Mouse (Mus musculus): ENCODE measurements around the gene Cldn3. TPM values are rescaled to one million over a fixed set of nuclear protein-coding genes. Genes with fewer than 3 reads are reported as not detected.
A peak's percentile ranks its signal among the peaks of the same experiment; 100 is the strongest.
"Not testable (repeated sequence)": the region's sequence is repeated elsewhere in the genome, so short reads cannot be mapped to it uniquely, and the experiment has no call there.

Cldn3 gene
- polyA plus RNA-seq (2014; fragmentation: Nextera tagmentation; extraction: Ambion mirVana), result 1.2 and 1.5 TPM in 2 replicates

DNA sequence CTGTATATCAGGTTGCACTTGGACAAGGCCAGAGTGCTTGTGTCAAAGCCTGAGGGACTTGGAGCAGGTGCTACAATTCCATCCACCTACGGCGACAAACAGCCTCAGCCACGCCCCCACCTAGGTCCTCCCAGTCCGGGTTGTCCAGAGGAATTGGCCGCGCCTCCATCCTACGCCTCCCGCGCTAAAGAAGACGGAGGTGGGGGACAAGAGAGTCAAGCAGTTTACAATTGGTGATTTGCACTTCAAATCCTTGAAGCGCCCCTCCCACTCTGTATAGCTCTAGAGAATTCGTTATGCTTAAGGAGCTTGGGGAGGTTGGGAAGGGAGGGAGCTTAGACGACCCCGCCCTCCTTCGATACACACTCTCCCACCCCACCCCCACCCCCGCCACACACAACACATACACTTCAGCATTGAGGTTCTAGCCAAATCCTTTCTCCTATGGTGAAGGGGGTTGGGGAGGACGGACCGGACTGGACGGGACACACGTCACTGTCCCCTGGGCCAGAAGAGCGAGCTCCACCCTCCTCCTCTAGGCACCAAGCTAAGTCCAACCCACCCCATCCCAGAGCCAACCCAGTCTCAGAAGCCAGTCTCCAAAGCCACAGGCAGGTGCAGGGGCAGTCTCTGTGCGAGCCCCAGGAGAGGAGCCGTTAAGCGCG, at the start of gene Cldn3:
Cldn3 (plus strand) TSS at position 582 of the 665 bp plus-strand sequence.
- Histone ChIP-seq H3K9ac (ENCODE audit: low read depth, low read length) (0 out of 2 replicates have a peak within 1 kb of the TSS, but pooled peaks have one; percentile 34), H3K36me3 (ENCODE audit: control insufficient read depth, insufficient read depth, low read length) (no peaks in the 10 kb centered on the region), H3K9me3 (replicated peaks; ENCODE audit: control insufficient read depth, low read length) (no peaks in the 10 kb centered on the region), H3K4me1 (ENCODE audit: control insufficient read depth, insufficient read depth, low read length) (peaks cover 7% of the 10 kb centered on the region), H3K4me3 (ENCODE audit: low read depth, low read length) (peak within 1 kb of the TSS; percentile 25), H3K27ac (ENCODE audit: low read depth, low read length) (no peak within 1 kb of the TSS), H3K4me2 (peak within 1 kb of the TSS; percentile 59), H3K27me3 (ENCODE audit: control insufficient read depth, insufficient read depth, low read length) (peaks cover 43% of the 10 kb centered on the region)
- ATAC-seq (replicated peaks; ENCODE audit: insufficient number of reproducible peaks, low FRiP score, low TSS enrichment), result peak; percentile 34
- WGBS (ENCODE audit: insufficient replicate concordance), result under 1% methylated on average over 25 of the region's 25 CpGs

DNA sequence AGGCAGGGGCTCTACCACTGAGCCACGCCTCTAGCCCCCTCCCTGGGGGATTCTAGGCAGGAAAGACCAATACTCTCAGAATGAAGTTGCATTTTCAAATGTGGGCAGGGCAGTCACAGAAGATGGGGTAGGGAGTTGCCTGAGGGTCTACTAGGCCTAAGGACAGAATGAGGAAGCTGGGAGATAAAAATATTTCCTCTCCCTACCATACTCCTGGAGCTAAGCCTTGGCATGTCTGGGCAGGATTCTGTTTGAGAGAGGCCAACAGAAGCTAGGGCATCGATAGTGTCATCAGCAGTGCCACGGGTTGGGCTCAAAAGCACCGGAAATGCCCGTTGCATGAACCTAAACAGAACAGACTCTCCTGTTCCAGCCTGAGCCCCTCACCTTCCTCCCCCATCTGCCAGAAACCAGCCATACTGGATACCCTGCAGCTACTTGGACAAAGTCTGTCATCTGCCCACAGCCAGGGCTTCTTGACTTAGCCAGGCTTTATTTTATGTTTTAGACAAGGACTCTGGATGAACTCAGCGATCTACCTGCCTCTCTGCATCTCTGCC, 49.3 kb upstream of the Cldn3 start:
- H3K4me2 ChIP-seq, result no peak overlapping the region
- 80% methylated on average over 6 of the region's 6 CpGs for WGBS (ENCODE audit: insufficient replicate concordance)
- ATAC-seq (replicated peaks; ENCODE audit: insufficient number of reproducible peaks, low FRiP score, low TSS enrichment), result no peak

DNA sequence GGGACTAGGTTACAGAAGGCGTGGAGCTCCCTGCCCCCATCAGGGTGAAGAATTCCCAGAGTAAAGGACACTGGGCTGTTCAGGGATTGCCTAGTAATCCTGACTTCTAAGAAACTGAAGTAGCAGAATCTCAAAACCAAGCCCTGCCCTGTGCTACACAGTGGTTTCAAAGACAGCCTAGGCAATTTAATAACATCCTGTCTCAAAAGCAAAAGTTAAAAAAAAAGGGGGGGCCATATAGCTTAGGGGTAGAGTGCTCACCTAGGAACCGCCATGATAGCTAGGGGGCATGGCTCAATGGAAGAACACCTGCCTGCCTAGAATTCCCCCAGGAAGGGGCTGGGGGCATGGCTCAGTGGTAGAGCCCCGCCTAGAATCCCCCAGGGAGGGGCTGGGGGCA, 46.9 kb upstream of the Cldn3 start:
- no peak overlapping the region for H3K27ac ChIP-seq (ENCODE audit: low read depth, low read length)
- 83% methylated on average over 3 of the region's 3 CpGs for WGBS (ENCODE audit: insufficient replicate concordance)
- H3K36me3 ChIP-seq (ENCODE audit: control insufficient read depth, insufficient read depth, low read length), result no peaks in the 10 kb centered on the region; the same call in 1 of the 2 replicates
- no peak overlapping the region for H3K9ac ChIP-seq (ENCODE audit: low read depth, low read length)
- H3K4me2 ChIP-seq, result no peak overlapping the region
- no peak for ATAC-seq (replicated peaks; ENCODE audit: insufficient number of reproducible peaks, low FRiP score, low TSS enrichment)
- H3K27me3 ChIP-seq (ENCODE audit: control insufficient read depth, insufficient read depth, low read length), result 0 out of 2 replicates have a peak, but pooled peaks cover 1% of the 10 kb centered on the region
- H3K4me3 ChIP-seq (ENCODE audit: low read depth, low read length), result no peak overlapping the region
- no peaks in the 10 kb centered on the region for H3K4me1 ChIP-seq (ENCODE audit: control insufficient read depth, insufficient read depth, low read length)
- no peaks in the 10 kb centered on the region for H3K9me3 ChIP-seq (replicated peaks; ENCODE audit: control insufficient read depth, low read length)

More for the DNA sequence above, 49.3 kb upstream of the Cldn3 start:
- Histone ChIP-seq H3K4me1 (ENCODE audit: control insufficient read depth, insufficient read depth, low read length) (no peaks in the 10 kb centered on the region; the same call in 1 of the 2 replicates), H3K4me3 (ENCODE audit: low read depth, low read length) (no peak overlapping the region), H3K9ac (ENCODE audit: low read depth, low read length) (no peak overlapping the region), H3K27ac (ENCODE audit: low read depth, low read length) (no peak overlapping the region), H3K9me3 (replicated peaks; ENCODE audit: control insufficient read depth, low read length) (no peaks in the 10 kb centered on the region), H3K27me3 (ENCODE audit: control insufficient read depth, insufficient read depth, low read length) (no peaks in the 10 kb centered on the region), H3K36me3 (ENCODE audit: control insufficient read depth, insufficient read depth, low read length) (no peaks in the 10 kb centered on the region; the same call in 1 of the 2 replicates)

DNA sequence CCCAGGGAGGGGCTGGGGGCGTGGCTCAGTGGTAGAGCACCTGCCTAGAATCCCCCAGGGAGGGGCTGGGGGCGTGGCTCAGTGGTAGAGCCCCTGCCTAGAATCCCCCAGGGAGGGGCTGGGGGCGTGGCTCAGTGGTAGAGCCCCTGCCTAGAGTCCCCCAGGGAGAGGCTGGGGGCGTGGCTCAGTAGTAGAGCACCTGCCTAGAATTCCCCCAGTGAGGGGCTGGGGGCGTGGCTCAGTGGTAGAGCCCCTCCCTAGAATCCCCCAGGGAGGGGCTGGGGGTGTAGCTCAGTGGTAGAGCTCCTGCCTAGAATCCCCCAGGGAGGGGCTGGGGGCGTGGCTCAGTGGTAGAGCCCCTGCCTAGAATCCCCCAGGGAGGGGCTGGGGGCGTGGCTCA, 46.5 kb upstream of the Cldn3 start:
- H3K4me2 ChIP-seq; H3K4me3 ChIP-seq (ENCODE audit: low read depth, low read length); ATAC-seq (replicated peaks; ENCODE audit: insufficient number of reproducible peaks, low FRiP score, low TSS enrichment); H3K36me3 ChIP-seq (ENCODE audit: control insufficient read depth, insufficient read depth, low read length); H3K9ac ChIP-seq (ENCODE audit: low read depth, low read length); H3K4me1 ChIP-seq (ENCODE audit: control insufficient read depth, insufficient read depth, low read length); H3K27ac ChIP-seq (ENCODE audit: low read depth, low read length); H3K9me3 ChIP-seq (replicated peaks; ENCODE audit: control insufficient read depth, low read length); H3K27me3 ChIP-seq (ENCODE audit: control insufficient read depth, insufficient read depth, low read length): not testable (repeated sequence)
- 85% methylated on average over 4 of the region's 7 CpGs for WGBS (ENCODE audit: insufficient replicate concordance)

DNA sequence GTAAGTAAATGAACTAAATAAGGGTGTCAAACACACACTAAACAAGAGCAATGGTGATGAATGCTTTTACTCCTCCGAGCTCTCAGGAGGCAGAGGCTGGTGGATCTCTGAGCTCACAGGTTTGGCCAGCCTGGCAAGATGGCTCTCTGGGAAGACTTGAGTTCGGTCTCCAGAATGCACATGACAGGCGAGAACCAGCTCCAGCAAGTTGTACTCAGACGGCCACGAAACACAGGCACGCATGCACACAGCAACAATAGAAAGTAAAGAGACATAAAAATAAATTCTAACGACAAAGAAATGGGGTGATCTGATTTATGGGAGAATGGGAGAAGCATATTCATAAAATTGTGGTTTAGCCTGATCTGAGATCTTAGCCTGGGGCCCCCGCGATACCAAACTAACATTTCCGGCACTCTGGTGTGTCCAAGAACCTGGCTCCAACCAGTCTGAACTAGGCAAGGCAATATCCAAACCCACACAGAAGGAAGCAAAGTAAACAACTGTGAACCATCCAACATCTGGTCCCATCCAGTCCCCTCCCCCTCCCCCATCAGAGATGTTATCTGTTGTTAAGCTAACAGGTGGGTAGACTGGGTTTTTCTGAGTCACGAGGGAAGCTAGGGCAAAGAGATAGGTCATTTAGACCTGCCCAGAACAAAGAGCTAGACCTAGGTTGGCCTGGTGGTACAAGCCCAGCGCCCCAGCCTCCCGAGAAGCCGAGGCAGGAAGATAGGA, 44.4 kb upstream of the Cldn3 start:
- no peaks in the 10 kb centered on the region for H3K9me3 ChIP-seq (replicated peaks; ENCODE audit: control insufficient read depth, low read length)
- H3K36me3 ChIP-seq (ENCODE audit: control insufficient read depth, insufficient read depth, low read length), result no peaks in the 10 kb centered on the region
- H3K9ac ChIP-seq (ENCODE audit: low read depth, low read length), result no peak overlapping the region
- 75% methylated on average over 14 of the region's 14 CpGs for WGBS (ENCODE audit: insufficient replicate concordance)
- H3K4me3 ChIP-seq (ENCODE audit: low read depth, low read length), result no peak overlapping the region
- no peak overlapping the region for H3K27ac ChIP-seq (ENCODE audit: low read depth, low read length)
- H3K4me1 ChIP-seq (ENCODE audit: control insufficient read depth, insufficient read depth, low read length), result peaks cover 8% of the 10 kb centered on the region
- H3K27me3 ChIP-seq (ENCODE audit: control insufficient read depth, insufficient read depth, low read length), result peaks cover 18% of the 10 kb centered on the region
- no peak overlapping the region for H3K4me2 ChIP-seq
- ATAC-seq (replicated peaks; ENCODE audit: insufficient number of reproducible peaks, low FRiP score, low TSS enrichment), result no peak

DNA sequence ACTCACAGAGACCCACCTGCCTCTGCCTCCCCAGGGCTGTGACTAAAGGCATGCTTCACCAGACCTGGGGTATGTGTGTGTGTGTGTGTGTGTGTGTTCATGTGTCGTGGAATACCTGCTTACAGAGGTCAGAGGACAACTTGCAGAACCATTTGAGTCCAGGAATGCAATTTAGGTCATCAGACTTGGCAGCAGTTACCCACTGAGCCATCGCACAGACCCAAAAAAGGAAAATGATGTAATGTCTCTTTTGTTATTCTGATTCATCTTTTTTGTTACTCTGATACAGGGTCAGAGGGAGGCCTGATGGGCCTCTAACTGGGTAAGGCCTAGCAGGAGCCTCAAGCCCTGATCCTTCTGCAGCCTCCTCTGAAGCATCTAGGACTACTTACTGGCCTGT, 43.3 kb upstream of the Cldn3 start:
- Histone ChIP-seq H3K4me3 (ENCODE audit: low read depth, low read length) (no peak overlapping the region), H3K9ac (ENCODE audit: low read depth, low read length) (no peak overlapping the region), H3K4me2 (no peak overlapping the region), H3K9me3 (replicated peaks; ENCODE audit: control insufficient read depth, low read length) (no peaks in the 10 kb centered on the region), H3K36me3 (ENCODE audit: control insufficient read depth, insufficient read depth, low read length) (no peaks in the 10 kb centered on the region), H3K27me3 (ENCODE audit: control insufficient read depth, insufficient read depth, low read length) (peaks cover 25% of the 10 kb centered on the region), H3K4me1 (ENCODE audit: control insufficient read depth, insufficient read depth, low read length) (peaks cover 12% of the 10 kb centered on the region), H3K27ac (ENCODE audit: low read depth, low read length) (no peak overlapping the region)
- WGBS (ENCODE audit: insufficient replicate concordance), result 86% methylated on average over 2 of the region's 2 CpGs
- ATAC-seq (replicated peaks; ENCODE audit: insufficient number of reproducible peaks, low FRiP score, low TSS enrichment), result no peak

DNA sequence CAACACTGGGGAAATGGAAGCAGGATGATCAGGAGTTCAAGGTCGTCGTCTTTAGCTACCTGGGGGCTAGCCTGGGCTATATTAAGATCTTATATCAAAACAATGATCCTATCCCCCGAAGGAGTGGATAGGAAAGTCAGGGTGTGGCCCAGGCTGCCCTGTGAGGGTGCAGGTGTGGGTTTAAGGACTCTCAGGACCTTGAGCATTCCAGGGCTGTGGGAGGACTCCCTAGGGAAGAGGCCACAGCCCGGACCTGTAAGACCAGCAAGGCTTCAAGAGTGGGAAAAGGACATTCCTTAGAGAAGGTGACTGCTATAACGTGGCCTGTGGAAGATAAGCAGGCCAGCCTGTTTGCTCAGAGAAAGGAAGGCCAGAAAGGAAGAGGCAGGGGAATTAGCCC, 41.8 kb upstream of the Cldn3 start:
- no peak overlapping the region for H3K9ac ChIP-seq (ENCODE audit: low read depth, low read length)
- H3K9me3 ChIP-seq (replicated peaks; ENCODE audit: control insufficient read depth, low read length), result no peaks in the 10 kb centered on the region
- WGBS (ENCODE audit: insufficient replicate concordance), result 50% methylated on average over 5 of the region's 5 CpGs
- no peak overlapping the region for H3K4me2 ChIP-seq
- H3K4me3 ChIP-seq (ENCODE audit: low read depth, low read length), result no peak overlapping the region
- peaks cover 12% of the 10 kb centered on the region for H3K4me1 ChIP-seq (ENCODE audit: control insufficient read depth, insufficient read depth, low read length)
- no peak overlapping the region for H3K27ac ChIP-seq (ENCODE audit: low read depth, low read length)
- no peak for ATAC-seq (replicated peaks; ENCODE audit: insufficient number of reproducible peaks, low FRiP score, low TSS enrichment)
- peaks cover 25% of the 10 kb centered on the region for H3K27me3 ChIP-seq (ENCODE audit: control insufficient read depth, insufficient read depth, low read length)
- H3K36me3 ChIP-seq (ENCODE audit: control insufficient read depth, insufficient read depth, low read length), result no peaks in the 10 kb centered on the region

DNA sequence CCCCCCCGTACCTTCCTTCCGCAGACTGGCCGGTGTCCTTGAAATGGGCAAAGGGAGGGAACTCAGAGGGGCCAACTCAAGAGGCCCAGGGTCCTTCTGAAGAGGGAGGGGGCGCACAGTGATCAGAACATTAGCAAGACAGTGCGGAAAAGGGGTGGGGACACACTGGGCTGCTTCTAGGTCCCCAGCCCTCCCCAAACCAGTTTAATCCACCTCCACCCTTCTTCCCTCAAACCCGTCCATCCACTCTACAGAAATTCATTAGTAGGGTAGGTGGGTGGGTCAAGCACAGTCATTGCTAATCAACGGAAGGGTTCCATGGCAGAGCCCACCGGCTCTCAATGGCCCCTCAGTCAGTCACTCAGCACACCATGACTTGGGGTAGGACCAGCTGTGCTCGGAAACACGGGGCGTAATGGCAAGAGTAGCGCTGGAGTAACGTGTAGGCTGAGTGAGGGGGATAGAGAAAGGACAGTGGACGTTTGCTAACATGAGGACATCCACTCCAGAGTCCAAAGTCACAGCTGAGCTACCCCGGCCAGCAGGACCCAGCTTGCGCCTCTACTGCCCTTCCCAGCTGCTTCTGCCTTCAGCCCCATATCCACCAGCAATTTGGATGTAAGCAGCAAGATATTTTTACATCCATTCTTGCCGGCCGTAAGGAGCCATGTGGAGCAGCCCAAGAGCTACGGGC, 40.6 kb upstream of the Cldn3 start:
- Histone ChIP-seq H3K4me3 (ENCODE audit: low read depth, low read length) (no peak overlapping the region), H3K27me3 (ENCODE audit: control insufficient read depth, insufficient read depth, low read length) (peaks cover 25% of the 10 kb centered on the region), H3K9ac (ENCODE audit: low read depth, low read length) (no peak overlapping the region), H3K36me3 (ENCODE audit: control insufficient read depth, insufficient read depth, low read length) (no peaks in the 10 kb centered on the region), H3K4me2 (no peak overlapping the region; the same call in 1 of the 2 replicates), H3K27ac (ENCODE audit: low read depth, low read length) (no peak overlapping the region), H3K4me1 (ENCODE audit: control insufficient read depth, insufficient read depth, low read length) (peaks cover 12% of the 10 kb centered on the region), H3K9me3 (replicated peaks; ENCODE audit: control insufficient read depth, low read length) (no peaks in the 10 kb centered on the region)
- WGBS (ENCODE audit: insufficient replicate concordance), result 54% methylated on average over 16 of the region's 19 CpGs
- ATAC-seq (replicated peaks; ENCODE audit: insufficient number of reproducible peaks, low FRiP score, low TSS enrichment), result no peak

Measured in heart, embryonic 11.5 days (tissue).